Mouse (Mus musculus): ENCODE data around the gene Fam189b. TPM values are rescaled to one million over a fixed set of nuclear protein-coding genes. Genes with fewer than 3 reads are reported as not detected.
A peak's percentile ranks its signal among the peaks of the same experiment; 100 is the strongest.
"Not testable (repeated sequence)": the region's sequence is repeated elsewhere in the genome, so short reads cannot be mapped to it uniquely, and the experiment has no call there.

Gene Fam189b
- polyA plus RNA-seq, 1 experiment: 27.4 TPM

GRCm38 (mm10) chr3:89156951-89157350 is 26.0 kb upstream of the Fam189b start:
- Histone ChIP-seq H3K79me2 (ENCODE audit: control insufficient read depth, insufficient read depth) (no peaks in the 10 kb centered on the region), H3K27me3 (ENCODE audit: control insufficient read depth, insufficient read depth, insufficient read length) (peaks cover 40% of the 10 kb centered on the region), H3ac (ENCODE audit: control insufficient read depth, insufficient read length, low read depth) (no peak overlapping the region), H3K79me3 (ENCODE audit: low read depth) (no peaks in the 10 kb centered on the region), H3K36me3 (ENCODE audit: control insufficient read depth, insufficient read depth) (no peaks in the 10 kb centered on the region), H3K4me3 (ENCODE audit: insufficient read depth, poor library complexity, severe bottlenecking) (no peak overlapping the region)
- no peak for TF ChIP-seq MYOD1 (IDR thresholded peaks at IDR 0.05; ENCODE audit: control insufficient read depth, insufficient read length, low read depth)
- no peak for TF ChIP-seq MYOG (IDR thresholded peaks at IDR 0.05; ENCODE audit: control insufficient read depth, extremely low read depth, insufficient read length)
- TF ChIP-seq MAX (IDR thresholded peaks at IDR 0.05): no peak
- TF ChIP-seq CEBPB (IDR thresholded peaks at IDR 0.05; ENCODE audit: low read depth): no peak
- TF ChIP-seq FOSL1 (IDR thresholded peaks at IDR 0.05; ENCODE audit: insufficient read depth, low read length, poor library complexity, severe bottlenecking): no peak

- Histone ChIP-seq H3K27me3 (ENCODE audit: control insufficient read depth, insufficient read depth, insufficient read length) (peaks cover 34% of the 10 kb centered on the region), H3K4me3 (ENCODE audit: insufficient read depth, poor library complexity, severe bottlenecking) (no peak overlapping the region), H3K79me3 (ENCODE audit: low read depth) (no peaks in the 10 kb centered on the region), H3ac (ENCODE audit: control insufficient read depth, insufficient read length, low read depth) (no peak overlapping the region), H3K36me3 (ENCODE audit: control insufficient read depth, insufficient read depth) (no peaks in the 10 kb centered on the region), H3K79me2 (ENCODE audit: control insufficient read depth, insufficient read depth) (no peaks in the 10 kb centered on the region)
- TF ChIP-seq MYOG (IDR thresholded peaks at IDR 0.05; ENCODE audit: control insufficient read depth, extremely low read depth, insufficient read length) (no peak), CTCF (IDR thresholded peaks at IDR 0.05; ENCODE audit: control insufficient read depth, insufficient read depth, insufficient read length) (no peak)
Observed at GRCm38 (mm10) chr3:89158651-89159050, 24.3 kb upstream of the Fam189b start.

- H3K79me3 ChIP-seq (ENCODE audit: low read depth): no peaks in the 10 kb centered on the region
- no peaks in the 10 kb centered on the region for H3K79me2 ChIP-seq (ENCODE audit: control insufficient read depth, insufficient read depth)
- H3K4me3 ChIP-seq (ENCODE audit: insufficient read depth, poor library complexity, severe bottlenecking): no peak overlapping the region
- H3ac ChIP-seq (ENCODE audit: control insufficient read depth, insufficient read length, low read depth): no peak overlapping the region
- TF ChIP-seq CEBPB (IDR thresholded peaks at IDR 0.05; ENCODE audit: low read depth): no peak
- no peak for TF ChIP-seq USF1 (IDR thresholded peaks at IDR 0.05; ENCODE audit: low read depth)
- no peak for TF ChIP-seq MYOG (IDR thresholded peaks at IDR 0.05; ENCODE audit: control insufficient read depth, extremely low read depth, insufficient read length)
- no peak for TF ChIP-seq MYOD1 (IDR thresholded peaks at IDR 0.05; ENCODE audit: control insufficient read depth, insufficient read length, low read depth)
- no peak for TF ChIP-seq FOSL1 (IDR thresholded peaks at IDR 0.05; ENCODE audit: insufficient read depth, low read length, poor library complexity, severe bottlenecking)
- TF ChIP-seq CTCF (IDR thresholded peaks at IDR 0.05; ENCODE audit: control insufficient read depth, insufficient read depth, insufficient read length): no peak
- TF ChIP-seq MAX (IDR thresholded peaks at IDR 0.05): no peak
- H3K27me3 ChIP-seq (ENCODE audit: control insufficient read depth, insufficient read depth, insufficient read length): peaks cover 31% of the 10 kb centered on the region
- H3K36me3 ChIP-seq (ENCODE audit: control insufficient read depth, insufficient read depth): no peaks in the 10 kb centered on the region
Observed at GRCm38 (mm10) chr3:89159211-89159610, 23.7 kb upstream of the Fam189b start.

GRCm38 (mm10) chr3:89159616-89160344 is 23.2 kb upstream of the Fam189b start, which contains the start of gene Hcn3:
Hcn3 (minus strand) TSS chr3:89160196.
- TF ChIP-seq CTCF (IDR thresholded peaks at IDR 0.05; ENCODE audit: control insufficient read depth, insufficient read depth, insufficient read length): peak; percentile 77
- no peak for TF ChIP-seq MYOG (IDR thresholded peaks at IDR 0.05; ENCODE audit: control insufficient read depth, extremely low read depth, insufficient read length)
- H3K36me3 ChIP-seq (ENCODE audit: control insufficient read depth, insufficient read depth): no peaks in the 10 kb centered on the region
- peaks cover under 1% of the 10 kb centered on the region for H3K79me2 ChIP-seq (ENCODE audit: control insufficient read depth, insufficient read depth)
- H3K79me3 ChIP-seq (ENCODE audit: low read depth): peaks cover 2% of the 10 kb centered on the region
- H3K4me3 ChIP-seq (ENCODE audit: insufficient read depth, poor library complexity, severe bottlenecking): no peak within 1 kb of the TSS
- peaks cover 25% of the 10 kb centered on the region for H3K27me3 ChIP-seq (ENCODE audit: control insufficient read depth, insufficient read depth, insufficient read length)
- peak within 1 kb of the TSS; percentile 65 for H3ac ChIP-seq (ENCODE audit: control insufficient read depth, insufficient read length, low read depth)

GRCm38 (mm10) chr3:89161207-89161606 is 21.7 kb upstream of the Fam189b start:
- peaks cover 15% of the 10 kb centered on the region for H3K79me3 ChIP-seq (ENCODE audit: low read depth)
- H3K4me3 ChIP-seq (ENCODE audit: insufficient read depth, poor library complexity, severe bottlenecking); H3K36me3 ChIP-seq (ENCODE audit: control insufficient read depth, insufficient read depth); H3ac ChIP-seq (ENCODE audit: control insufficient read depth, insufficient read length, low read depth): not testable (repeated sequence)
- peaks cover 19% of the 10 kb centered on the region for H3K27me3 ChIP-seq (ENCODE audit: control insufficient read depth, insufficient read depth, insufficient read length)
- peaks cover 15% of the 10 kb centered on the region for H3K79me2 ChIP-seq (ENCODE audit: control insufficient read depth, insufficient read depth)

GRCm38 (mm10) chr3:89161786-89162185 is 21.2 kb upstream of the Fam189b start:
- peaks cover 20% of the 10 kb centered on the region for H3K79me2 ChIP-seq (ENCODE audit: control insufficient read depth, insufficient read depth)
- TF ChIP-seq CTCF (IDR thresholded peaks at IDR 0.05; ENCODE audit: control insufficient read depth, insufficient read depth, insufficient read length) (no peak), USF1 (IDR thresholded peaks at IDR 0.05; ENCODE audit: low read depth) (no peak), MAX (IDR thresholded peaks at IDR 0.05) (no peak)
- no peak overlapping the region for H3ac ChIP-seq (ENCODE audit: control insufficient read depth, insufficient read length, low read depth)
- no peak overlapping the region for H3K4me3 ChIP-seq (ENCODE audit: insufficient read depth, poor library complexity, severe bottlenecking)
- peaks cover 19% of the 10 kb centered on the region for H3K79me3 ChIP-seq (ENCODE audit: low read depth)
- H3K36me3 ChIP-seq (ENCODE audit: control insufficient read depth, insufficient read depth): peaks cover 4% of the 10 kb centered on the region
- H3K27me3 ChIP-seq (ENCODE audit: control insufficient read depth, insufficient read depth, insufficient read length): peaks cover 17% of the 10 kb centered on the region
